19 mouse cellular contexts compared by ENCODE assay signal in the genomic region with DNA sequence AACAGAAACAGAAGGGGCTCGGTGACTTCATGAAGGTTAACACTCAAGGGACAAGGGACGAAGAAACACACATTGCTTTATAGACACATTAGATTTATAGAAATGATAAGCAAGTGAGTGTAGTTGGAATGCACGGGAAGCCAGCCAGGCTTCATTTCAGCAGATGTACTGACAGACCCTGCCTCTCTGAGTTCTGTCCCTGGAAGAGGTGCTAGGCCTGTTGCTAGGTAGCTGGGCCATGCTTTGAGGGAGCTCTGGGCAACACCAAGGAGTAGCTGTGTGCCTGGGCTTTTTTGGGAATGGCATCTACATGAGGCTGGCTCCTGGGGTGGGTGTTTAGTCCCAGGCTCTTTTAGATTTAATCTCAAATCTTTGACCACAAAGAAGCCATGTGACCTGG. TPM values are rescaled to one million over a fixed set of nuclear protein-coding genes. Genes with fewer than 3 reads are reported as not detected.
A peak's percentile ranks its signal among the peaks of the same experiment; 100 is the strongest.
DNase-seq lines count a peak whose midpoint lies in the region; ATAC-seq lines count a peak whose summit lies in the region.
"Had no signal": no experiment of that assay in that cellular context is flagged by ENCODE, and none has a peak within 500 bp of the region (broad histone marks: within the 10 kb centered on the region; RNA-seq: fewer than 3 reads in every experiment).

No protein-coding gene starts in this region.

- H3K9me3 ChIP-seq in kidney, embryonic 16.5 days (ENCODE audit: low read length): no peaks in the 10 kb centered on the region
- H3K9me3 ChIP-seq: limb, embryonic 15.5 days; midbrain, embryonic 13.5 days had no signal

- H3K4me3 ChIP-seq in kidney, embryonic 16.5 days (ENCODE audit: low read length): no peak overlapping the region
- H3K4me3 ChIP-seq: erythroblast, embryonic 14.5 days; limb, embryonic 15.5 days; midbrain, embryonic 13.5 days had no signal

- no peak for ATAC-seq in kidney, embryonic 16.5 days (ENCODE audit: low FRiP score, low TSS enrichment)
- ATAC-seq: CD4-positive, CD25-positive, alpha-beta regulatory T cell, adult 4 months; forebrain, embryonic 16.5 days; hindbrain, postnatal 0 days; liver, postnatal 0 days; midbrain, embryonic 13.5 days had no signal

- intact Hi-C loops in left cerebral cortex, postnatal 25 days (cut with DNase I): no loop called here
- intact Hi-C loops in left cerebral cortex, postnatal 4 days (cut with DNase I): no loop called here

- no peak overlapping the region for H3K27ac ChIP-seq in kidney, embryonic 16.5 days (ENCODE audit: low read length)
- H3K27ac ChIP-seq: hindbrain, postnatal 0 days; limb, embryonic 15.5 days; macrophage; midbrain, embryonic 13.5 days had no signal

- peaks cover 10% of the 10 kb centered on the region; the same call in 1 of the 2 replicates for H3K4me1 ChIP-seq in kidney, embryonic 16.5 days (ENCODE audit: insufficient read depth, low read length)

- H3K4me2 ChIP-seq in kidney, embryonic 16.5 days (replicated peaks; ENCODE audit: low read depth, low read length): no peak overlapping the region
- H3K4me2 ChIP-seq: limb, embryonic 15.5 days; midbrain, embryonic 13.5 days had no signal

- H3K9ac ChIP-seq in kidney, embryonic 16.5 days (replicated peaks; ENCODE audit: low read length): no peak overlapping the region
- H3K9ac ChIP-seq: limb, embryonic 15.5 days; liver, postnatal 0 days; midbrain, embryonic 13.5 days had no signal

- no peaks in the 10 kb centered on the region for H3K36me3 ChIP-seq in kidney, embryonic 16.5 days (ENCODE audit: insufficient read depth, low read length)
- H3K36me3 ChIP-seq: limb, embryonic 15.5 days; midbrain, embryonic 13.5 days had no signal

- peak; percentile 30 to 66 for DNase-seq in left cerebral cortex, postnatal 25 days (ENCODE audit: low spot score in 2 of 2)
- no peak for DNase-seq in left cerebral cortex, postnatal 4 days
- peak; percentile 25 to 57 for DNase-seq in frontal cortex, postnatal 14 days (ENCODE audit: low spot score in 2 of 2)
- peak; percentile 81 for DNase-seq in layer of hippocampus, adult 9-11 months
- peak; percentile 52 for DNase-seq in telencephalon, adult 2 months (ENCODE audit: low read depth, low spot score)
- DNase-seq in gastrocnemius, postnatal 4 days (ENCODE audit: low spot score in 2 of 2): no peak
- DNase-seq: adrenal gland, postnatal 25 days; cerebellum, postnatal 14 days; heart, postnatal 14 days; kidney, adult 8-10 months; liver, postnatal 0 days had no signal

- H3K27me3 ChIP-seq in kidney, embryonic 16.5 days (ENCODE audit: insufficient read depth, low read length): no peaks in the 10 kb centered on the region
- H3K27me3 ChIP-seq: limb, embryonic 15.5 days; midbrain, embryonic 13.5 days had no signal

- 42% methylated on average over 3 of the region's 3 CpGs for WGBS in kidney, embryonic 16.5 days

RNA-seq across cellular contexts. Expression of gene Capn3, which starts 40.7 kb away (rescaled TPM):
- total RNA-seq in left cerebral cortex, postnatal 25 days (2021): 1 to 10 TPM; 5.8 to 6.7 TPM
- 1 to 10 TPM; 1.6 to 2.7 TPM for total RNA-seq in left cerebral cortex, postnatal 4 days (2021)
- 1.4 and 1.8 TPM in 2 replicates for polyA plus RNA-seq in kidney, embryonic 16.5 days (2015; fragmentation: Nextera tagmentation; extraction: Ambion mirVana)
- total RNA-seq in gastrocnemius, postnatal 4 days (2021): 10 to 100 TPM; 79.3 to 83.4 TPM
- polyA plus RNA-seq: erythroblast, embryonic 14.5 days had no signal

Comparison
In these comparisons a context has a peak if more than half of its experiments do, and no peak if none do; other contexts are left out.
1. DNase-seq: peak in left cerebral cortex, postnatal 25 days (2 of 2), frontal cortex, postnatal 14 days (2 of 2), layer of hippocampus, adult 9-11 months (single experiment) and telencephalon, adult 2 months (single experiment); none in left cerebral cortex, postnatal 4 days (single experiment) and gastrocnemius, postnatal 4 days (0 of 2).
2. RNA of gene Capn3, which starts 40.7 kb away (total RNA-seq): 79.3 to 83.4 TPM in gastrocnemius, postnatal 4 days; 5.8 to 6.7 TPM in left cerebral cortex, postnatal 25 days and 1.6 to 2.7 TPM in left cerebral cortex, postnatal 4 days; every median in the first group is over 10 times any median in the second.